Mouse (Mus musculus) MEL (cell line): ENCODE measurements around the gene Dnajc11. TPM values are rescaled to one million over a fixed set of nuclear protein-coding genes. Genes with fewer than 3 reads are reported as not detected.

Source experiments
- DNase-seq: peaks from one replicate; pipeline ENCODE4 v3.0.0; 2011; ENCODE audit warnings: low read depth, low spot score
- H3K27ac ChIP-seq: 2 replicates; pipeline ENCODE4 v1.5.1; 2012; ENCODE audit warnings: low read depth, mild to moderate bottlenecking, control low read depth, low read length, moderate library complexity; ENCODE audit not compliant: control insufficient read depth
- H3K27me3 ChIP-seq, 2 experiments: fragments of 150-350 bp in 1 of 2; sonication (generic) in 1 of 2; 2 replicates each; pipeline ENCODE4 v1.6.1; 2012; ENCODE audit warnings: low read length in 2 of 2, mild to moderate bottlenecking in 2 of 2, improper control_type of control experiment in 1 of 2, moderate library complexity in 1 of 2; ENCODE audit not compliant: insufficient read depth in 2 of 2, control insufficient read depth in 1 of 2
- H3K36me3 ChIP-seq, 2 experiments: 2 replicates each; pipeline ENCODE4 v1.6.1; 2012 to 2014; ENCODE audit warnings: low read length in 2 of 2, improper control_type of control experiment in 1 of 2, inconsistent platforms in 1 of 2, mild to moderate bottlenecking in 1 of 2; ENCODE audit not compliant: insufficient read depth in 2 of 2, control insufficient read depth in 1 of 2
- H3K4me1 ChIP-seq, 2 experiments: fragments of 150-350 bp in 1 of 2; sonication (generic) in 1 of 2; 2 replicates each; pipeline ENCODE4 v1.6.1; 2012; ENCODE audit warnings: low read length in 2 of 2, improper control_type of control experiment in 1 of 2, mild to moderate bottlenecking in 1 of 2; ENCODE audit not compliant: insufficient read depth in 2 of 2, control insufficient read depth in 1 of 2
- H3K4me3 ChIP-seq, 2 experiments: fragments of 150-350 bp in 1 of 2; sonication (generic) in 1 of 2; 2 replicates each; pipeline ENCODE4 v1.5.1; 2012; ENCODE audit warnings: low read depth in 2 of 2, low read length in 2 of 2, mild to moderate bottlenecking in 2 of 2, moderate library complexity in 2 of 2, control low read depth in 1 of 2, improper control_type of control experiment in 1 of 2; ENCODE audit not compliant: control insufficient read depth in 1 of 2, insufficient read depth in 1 of 2
- H3K79me2 ChIP-seq: 2 replicates; pipeline ENCODE4 v1.6.1; 2012; ENCODE audit warnings: mild to moderate bottlenecking, low read length, moderate library complexity; ENCODE audit not compliant: control insufficient read depth, poor library complexity, insufficient read depth
- H3K9ac ChIP-seq: 2 replicates; pipeline ENCODE4 v1.6.1; 2012; ENCODE audit warnings: low read depth, mild to moderate bottlenecking, control low read depth, low read length, moderate library complexity; ENCODE audit not compliant: control insufficient read depth, poor library complexity, severe bottlenecking
- H3K9me3 ChIP-seq: fragments of 150-350 bp; sonication (generic); replicated peaks from 2 replicates; pipeline ENCODE4 v1.6.1; 2012; ENCODE audit warnings: mild to moderate bottlenecking, low read length, improper control_type of control experiment, moderate library complexity; ENCODE audit not compliant: insufficient read depth
- CHD2 ChIP-seq: IDR thresholded peaks from 2 replicates; pipeline ENCODE4 v1.6.1; 2011; ENCODE audit warnings: low read length, improper control_type of control experiment
- ELF1 ChIP-seq: IDR thresholded peaks from 2 replicates; pipeline ENCODE4 v1.6.1; 2014; ENCODE audit warnings: low read depth, mild to moderate bottlenecking, inconsistent platforms, low read length, improper control_type of control experiment, moderate library complexity
- EP300 ChIP-seq, 2 experiments: IDR thresholded peaks; 2 replicates each; pipeline ENCODE4 v1.6.1; 2011; ENCODE audit warnings: improper control_type of control experiment in 2 of 2, low read length in 2 of 2, low read depth in 1 of 2, mild to moderate bottlenecking in 1 of 2
- GATA1 ChIP-seq: IDR thresholded peaks from 2 replicates; pipeline ENCODE4 v1.6.1; 2011; ENCODE audit warnings: low read depth, low read length, improper control_type of control experiment
- JUND ChIP-seq: IDR thresholded peaks from 2 replicates; pipeline ENCODE4 v1.6.1; 2011; ENCODE audit warnings: low read depth, mild to moderate bottlenecking, improper control_type of control experiment, low read length
- MAX ChIP-seq: IDR thresholded peaks from 2 replicates; pipeline ENCODE4 v1.6.1; 2011; ENCODE audit warnings: low read length, improper control_type of control experiment
- MAZ ChIP-seq: IDR thresholded peaks from 2 replicates; pipeline ENCODE4 v1.6.1; 2012; ENCODE audit warnings: low read depth, mild to moderate bottlenecking, inconsistent platforms, low read length, improper control_type of control experiment
- MEF2A ChIP-seq: IDR thresholded peaks from 2 replicates; pipeline ENCODE4 v1.6.1; 2014; ENCODE audit warnings: low read depth, mild to moderate bottlenecking, inconsistent platforms, low read length, improper control_type of control experiment; ENCODE audit not compliant: poor library complexity, insufficient replicate concordance, severe bottlenecking; ENCODE audit errors: extremely low read depth
- MYB ChIP-seq: IDR thresholded peaks from 2 replicates; pipeline ENCODE4 v1.6.1; 2011; ENCODE audit warnings: mild to moderate bottlenecking, low read depth, low read length, improper control_type of control experiment
- MYC ChIP-seq: IDR thresholded peaks from 2 replicates; pipeline ENCODE4 v1.6.1; 2011; ENCODE audit warnings: low read depth, mild to moderate bottlenecking, low read length, improper control_type of control experiment, moderate library complexity
- NELFE ChIP-seq: IDR thresholded peaks from 2 replicates; pipeline ENCODE4 v1.6.1; 2011; ENCODE audit warnings: low read depth, low read length, improper control_type of control experiment
- POLR2A ChIP-seq, 2 experiments: IDR thresholded peaks; 2 replicates each; pipeline ENCODE4 v1.6.1; 2011 to 2012; ENCODE audit warnings: low read length in 2 of 2, mild to moderate bottlenecking in 2 of 2, control low read depth in 1 of 2, improper control_type of control experiment in 1 of 2, low read depth in 1 of 2, moderate library complexity in 1 of 2; ENCODE audit not compliant: control insufficient read depth in 1 of 2, insufficient read depth in 1 of 2, poor library complexity in 1 of 2
- POLR2AphosphoS2 ChIP-seq: IDR thresholded peaks from 2 replicates; pipeline ENCODE4 v1.6.1; 2011; ENCODE audit warnings: low read length, improper control_type of control experiment
- POLR2AphosphoS5 ChIP-seq: IDR thresholded peaks from 2 replicates; pipeline ENCODE4 v1.6.1; 2012; ENCODE audit warnings: low read depth, borderline replicate concordance, mild to moderate bottlenecking, inconsistent platforms, low read length, moderate library complexity, mixed read lengths
- RAD21 ChIP-seq: IDR thresholded peaks from 2 replicates; pipeline ENCODE4 v1.6.1; 2011; ENCODE audit warnings: mild to moderate bottlenecking, low read depth, low read length, improper control_type of control experiment
- SIN3A ChIP-seq: IDR thresholded peaks from 2 replicates; pipeline ENCODE4 v1.6.1; 2012; ENCODE audit warnings: low read length, improper control_type of control experiment, inconsistent platforms
- TAL1 ChIP-seq: IDR thresholded peaks from 2 replicates; pipeline ENCODE4 v1.6.1; 2012; ENCODE audit warnings: mild to moderate bottlenecking, inconsistent platforms, low read length, moderate library complexity, mixed read lengths
- TCF12 ChIP-seq: IDR thresholded peaks from 2 replicates; pipeline ENCODE4 v1.6.1; 2014; ENCODE audit warnings: low read depth, mild to moderate bottlenecking, inconsistent platforms, low read length, improper control_type of control experiment, moderate library complexity
- USF2 ChIP-seq, 2 experiments: IDR thresholded peaks; 2 replicates each; pipeline ENCODE4 v1.6.1; 2011 to 2012; ENCODE audit warnings: improper control_type of control experiment in 2 of 2, low read length in 2 of 2, borderline replicate concordance in 1 of 2, inconsistent platforms in 1 of 2, low read depth in 1 of 2, mild to moderate bottlenecking in 1 of 2; ENCODE audit not compliant: insufficient read depth in 1 of 2
- ZKSCAN1 ChIP-seq: IDR thresholded peaks from 2 replicates; pipeline ENCODE4 v1.6.1; 2012; ENCODE audit warnings: low read depth, mild to moderate bottlenecking, inconsistent platforms, low read length, improper control_type of control experiment, moderate library complexity
- ZNF384 ChIP-seq: IDR thresholded peaks from 2 replicates; pipeline ENCODE4 v1.6.1; 2012; ENCODE audit warnings: low read depth, mild to moderate bottlenecking, inconsistent platforms, low read length, improper control_type of control experiment
- polyA plus RNA-seq, 2 experiments: library from polyadenylated mRNA; stranded (reverse) in 1 of 2; unstranded in 1 of 2; fragments of >175 nt in 1 of 2; fragments of >200 nt in 1 of 2; gene quantifications; 2 replicates each; pipeline versions ENCODE4 v1.2.1 to v1.2.4; 2012; ENCODE audit warnings: low replicate concordance in 2 of 2, low read depth in 1 of 2; ENCODE audit not compliant: insufficient read length in 2 of 2, insufficient read depth in 1 of 2, missing spikeins in 1 of 2
- total RNA-seq: library from RNA; depleted of rRNA; stranded (reverse); fragments of 300-350 nt; gene quantifications from 2 replicates; pipeline ENCODE4 v1.2.3, GENCODE M21; 2012

Dnajc11 gene
- total and polyA plus RNA-seq, 3 experiments, result 128 to 278 (median 157) TPM

DNA sequence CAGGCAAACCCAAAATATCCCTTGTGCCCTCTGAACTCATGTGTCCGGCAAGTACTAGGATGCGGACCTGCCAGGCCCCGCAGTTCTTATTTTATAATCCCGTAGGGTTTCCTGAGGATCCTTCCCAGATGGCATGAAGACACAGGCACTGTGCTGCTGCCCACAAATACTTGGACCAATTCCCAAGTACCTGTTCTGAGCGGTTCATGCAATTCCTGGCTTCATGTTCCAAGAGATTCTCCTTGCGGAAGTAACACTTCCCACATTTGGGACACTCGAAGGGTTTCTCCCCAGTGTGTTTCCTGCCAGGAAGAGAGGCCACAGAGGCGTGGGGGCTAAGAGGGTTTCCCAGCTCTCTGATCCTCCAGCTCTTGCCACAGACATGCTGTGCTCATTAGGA lies 89.0 kb downstream of the Dnajc11 start:
- H3K9me3 ChIP-seq, result no peaks in the 10 kb centered on the region

GRCm38 (mm10) chr4:152024525-152024924 lies 91.0 kb downstream of the Dnajc11 start:
- Histone ChIP-seq H3K79me2 (peaks cover 30% of the 10 kb centered on the region), H3K4me1 (peaks cover 0 to 22% of the 10 kb centered on the region in 2 experiments; a peak in 3 of 4 replicates), H3K4me3 (no peak overlapping the region), H3K27ac (no peak overlapping the region)
- DNase-seq, result no peak
- TF ChIP-seq GATA1 (no peak), MEF2A (no peak), RAD21 (no peak), NELFE (no peak), CHD2 (no peak), POLR2AphosphoS5 (no peak), MYB (no peak), MYC (no peak), POLR2A (IDR thresholded peaks at IDR 0.05; ENCODE audit: control insufficient read depth in 1 of 2, insufficient read depth in 1 of 2, low read depth in 1 of 2, low read length in 2 of 2, poor library complexity in 1 of 2) (no peak), ZNF384 (no peak), EP300 (IDR thresholded peaks at IDR 0.05; ENCODE audit: low read depth in 1 of 2, low read length in 2 of 2) (no peak), TAL1 (no peak), MAX (no peak), JUND (no peak), POLR2AphosphoS2 (no peak), MAZ (no peak), ZKSCAN1 (no peak), SIN3A (no peak), ELF1 (no peak)
- TF ChIP-seq, all 39 proteins: peak for 0
- Histone ChIP-seq H3K36me3 (peaks cover 0 to 15% of the 10 kb centered on the region in 2 experiments; a peak in 2 of 4 replicates), H3K9me3 (no peaks in the 10 kb centered on the region), H3K9ac (no peak overlapping the region), H3K27me3 (no peaks in the 10 kb centered on the region)

More for the DNA sequence above, 89.0 kb downstream of the Dnajc11 start:
- TF ChIP-seq TCF12, result no peak
- no peak for TF ChIP-seq USF2 (IDR thresholded peaks at IDR 0.05; ENCODE audit: borderline replicate concordance in 1 of 2, insufficient read depth in 1 of 2, low read depth in 1 of 2, low read length in 2 of 2)
- TF ChIP-seq ELF1, result no peak
- no peak for TF ChIP-seq MAZ
- H3K9ac ChIP-seq, result no peak overlapping the region
- peaks cover 0 to 15% of the 10 kb centered on the region in 2 experiments; a peak in 2 of 4 replicates for H3K36me3 ChIP-seq
- H3K27ac ChIP-seq, result no peak overlapping the region
- peaks cover 0 to 22% of the 10 kb centered on the region in 2 experiments; a peak in 3 of 4 replicates for H3K4me1 ChIP-seq
- peaks cover 30% of the 10 kb centered on the region for H3K79me2 ChIP-seq
- DNase-seq, result no peak
- H3K4me3 ChIP-seq, result no peak overlapping the region
- H3K27me3 ChIP-seq, result no peaks in the 10 kb centered on the region
